Mouse (Mus musculus) urinary bladder, postnatal 25 days (tissue): ENCODE measurements around the gene Npas2.

Experiments
- DNase-seq: peaks from one replicate; pipeline ENCODE4 v3.0.0; 2022; ENCODE audit warnings: low spot score

Gene Npas2

DNA sequence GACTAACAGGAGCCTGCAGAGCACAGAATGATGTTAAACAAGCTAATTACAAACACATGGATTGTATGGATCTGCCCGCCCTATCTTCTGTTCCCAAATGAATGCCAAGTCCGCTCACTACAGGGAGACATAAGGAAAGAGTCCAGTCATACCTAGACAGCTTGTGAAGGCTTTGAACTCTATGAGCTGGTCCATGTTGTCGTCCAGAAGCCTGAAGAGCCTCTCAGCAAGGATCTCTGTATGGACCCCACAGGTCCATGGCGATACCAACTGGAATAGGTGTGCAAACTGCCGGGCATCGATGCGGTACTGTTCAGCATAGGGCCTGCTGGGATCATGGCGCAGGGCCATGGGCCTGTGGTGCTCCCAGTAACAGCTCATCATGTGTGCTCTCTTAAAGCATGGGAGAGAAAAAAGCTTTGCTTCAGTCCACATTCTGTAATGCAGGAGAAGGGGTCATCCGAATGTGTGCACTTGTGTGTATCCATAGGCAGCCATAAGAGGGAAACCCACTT is 183.3 kb downstream of the Npas2 start:
- DNase-seq = no peak

DNA sequence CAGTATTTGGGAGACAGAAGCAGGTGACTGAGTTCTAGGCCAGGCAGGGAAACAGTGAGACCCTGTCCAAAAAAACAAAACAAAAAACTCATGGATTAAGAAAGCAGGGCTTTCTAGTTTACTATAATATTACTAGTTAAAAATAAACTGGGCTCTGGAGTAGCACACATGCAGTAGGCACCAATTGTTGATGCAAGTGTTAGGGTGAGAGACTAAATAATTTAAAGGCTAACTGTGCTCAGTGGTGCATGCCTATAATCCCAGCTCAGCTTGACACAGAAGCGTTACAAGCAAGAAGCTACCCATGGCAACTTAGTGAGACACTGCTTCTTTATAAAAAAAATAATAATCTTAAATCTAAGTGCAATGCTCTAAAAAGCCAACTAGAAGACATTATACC is 185.0 kb downstream of the Npas2 start:
- no peak for DNase-seq

DNA sequence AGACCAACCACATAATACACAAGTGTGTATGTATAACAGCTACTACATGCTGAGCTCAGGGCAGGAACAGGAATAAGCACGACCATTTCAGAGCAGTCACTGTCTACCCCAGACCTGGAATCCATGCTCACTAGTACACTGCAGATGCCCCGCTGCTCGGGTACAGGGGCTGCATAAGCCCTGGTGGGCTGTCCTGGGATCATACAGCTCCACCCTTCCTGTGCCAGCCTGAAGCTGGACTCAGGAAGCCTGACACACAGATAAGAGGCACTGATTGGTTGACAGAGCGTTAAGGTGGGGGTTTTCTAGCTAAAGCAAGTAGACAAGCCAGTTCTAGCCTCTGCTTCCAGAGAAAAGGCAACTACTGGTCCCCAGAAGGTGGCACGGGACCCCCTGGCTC is 185.5 kb downstream of the Npas2 start:
- no peak for DNase-seq

- DNase-seq = no peak
These were observed 187.5 kb downstream of the Npas2 start for GRCm38 (mm10) chr1:39381017-39381416.

DNA sequence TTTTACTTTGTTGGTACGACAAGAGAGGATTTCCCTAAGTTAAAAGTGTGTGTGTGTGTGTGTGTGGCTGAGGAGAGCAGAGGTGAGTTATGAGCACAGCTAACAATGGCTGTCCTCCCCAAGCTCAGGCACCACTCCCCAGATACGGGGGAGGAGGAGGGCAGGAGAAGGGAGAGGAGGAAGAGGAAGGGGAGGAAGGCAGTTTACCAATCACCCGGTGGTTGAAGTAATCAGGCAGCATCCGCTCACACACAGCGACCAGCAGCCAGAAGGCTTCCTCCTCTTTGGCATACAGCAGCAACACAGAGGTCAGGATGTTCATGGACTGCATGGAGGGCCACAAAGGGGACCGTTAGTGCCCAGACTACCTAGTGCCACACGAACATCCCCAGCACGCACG is 191.4 kb downstream of the Npas2 start:
- no peak for DNase-seq

DNA sequence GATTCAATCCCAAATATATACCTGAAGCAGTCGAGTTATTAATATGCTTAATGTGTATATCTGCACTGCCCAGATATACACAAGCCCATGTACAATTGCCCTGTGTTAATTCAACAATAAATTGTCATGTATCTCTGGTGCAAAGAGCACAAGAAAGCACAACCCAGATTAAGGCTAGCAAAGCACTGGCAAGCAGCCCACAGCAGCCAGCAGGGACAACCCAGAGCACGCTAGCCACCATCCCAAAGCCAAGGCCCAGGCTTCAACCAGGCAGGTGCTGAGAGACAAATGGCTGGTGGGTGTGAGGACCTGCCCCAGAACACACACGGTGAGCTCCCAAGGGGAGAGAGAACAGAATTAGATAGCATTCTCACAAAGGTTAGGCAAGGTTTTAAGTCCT is 192.9 kb downstream of the Npas2 start:
- no peak for DNase-seq

DNA sequence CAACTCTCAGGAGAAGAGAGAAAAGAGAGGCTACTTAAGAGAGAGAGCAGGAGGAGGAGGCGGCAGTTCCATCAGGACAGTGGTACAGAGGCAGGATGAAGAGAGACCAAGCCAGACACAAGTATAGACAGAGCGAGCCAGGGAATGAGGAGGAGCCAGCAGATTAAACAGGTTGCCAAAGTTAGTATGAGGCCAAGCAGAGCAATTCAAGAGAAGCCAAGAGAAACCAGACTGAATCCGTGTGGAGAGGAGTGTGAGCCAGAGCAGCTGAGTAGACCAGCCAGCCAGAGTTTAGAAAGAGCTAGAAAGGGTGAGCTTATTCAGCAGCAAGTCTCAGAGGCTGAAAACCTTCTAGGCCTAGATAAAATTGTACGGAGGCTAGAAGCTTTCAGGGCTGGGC is 194.0 kb downstream of the Npas2 start:
- DNase-seq = no peak

GRCm38 (mm10) chr1:39388163-39388562 is 194.6 kb downstream of the Npas2 start:
- no peak for DNase-seq

DNA sequence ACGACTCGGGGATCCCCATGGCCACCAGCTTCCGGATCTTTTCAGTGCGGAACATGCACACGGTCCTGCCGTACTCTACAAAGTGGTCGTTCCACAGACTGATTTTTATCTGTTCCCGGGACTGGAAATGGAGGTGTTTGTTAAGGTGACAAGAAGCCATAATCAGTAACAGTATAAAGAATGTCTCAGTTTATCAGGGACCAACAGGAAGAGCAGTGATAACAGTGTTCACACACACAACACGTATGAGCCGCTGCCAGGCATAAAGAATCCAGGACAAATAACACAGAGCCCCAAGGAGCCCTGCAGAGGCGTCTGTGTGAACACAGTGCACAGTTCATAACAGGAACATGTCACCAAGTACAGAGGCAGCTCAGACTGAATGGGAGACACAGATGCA is 195.8 kb downstream of the Npas2 start:
- no peak for DNase-seq

- no peak for DNase-seq
These were observed 198.1 kb downstream of the Npas2 start for GRCm38 (mm10) chr1:39391652-39392051.

DNA sequence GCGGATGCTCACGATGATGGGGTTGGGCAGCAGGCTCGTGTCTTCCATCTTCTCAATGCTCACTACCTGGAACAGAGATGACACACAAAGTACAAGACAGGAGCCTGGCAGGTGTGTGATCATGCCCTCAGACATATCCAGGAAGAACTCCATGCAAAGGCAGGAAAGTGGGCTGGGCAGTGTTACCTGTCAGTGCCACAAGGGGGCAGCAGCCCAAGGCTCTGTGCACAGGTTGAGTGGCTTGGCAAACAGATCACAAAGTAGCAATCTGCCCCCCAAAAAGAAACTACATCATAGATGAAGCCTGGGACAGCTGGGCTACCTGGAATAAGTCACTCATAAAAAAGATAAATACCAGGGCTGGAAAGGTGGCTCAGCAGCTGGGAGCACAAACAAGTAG is 198.7 kb downstream of the Npas2 start:
- peak; percentile 74 for DNase-seq

DNA sequence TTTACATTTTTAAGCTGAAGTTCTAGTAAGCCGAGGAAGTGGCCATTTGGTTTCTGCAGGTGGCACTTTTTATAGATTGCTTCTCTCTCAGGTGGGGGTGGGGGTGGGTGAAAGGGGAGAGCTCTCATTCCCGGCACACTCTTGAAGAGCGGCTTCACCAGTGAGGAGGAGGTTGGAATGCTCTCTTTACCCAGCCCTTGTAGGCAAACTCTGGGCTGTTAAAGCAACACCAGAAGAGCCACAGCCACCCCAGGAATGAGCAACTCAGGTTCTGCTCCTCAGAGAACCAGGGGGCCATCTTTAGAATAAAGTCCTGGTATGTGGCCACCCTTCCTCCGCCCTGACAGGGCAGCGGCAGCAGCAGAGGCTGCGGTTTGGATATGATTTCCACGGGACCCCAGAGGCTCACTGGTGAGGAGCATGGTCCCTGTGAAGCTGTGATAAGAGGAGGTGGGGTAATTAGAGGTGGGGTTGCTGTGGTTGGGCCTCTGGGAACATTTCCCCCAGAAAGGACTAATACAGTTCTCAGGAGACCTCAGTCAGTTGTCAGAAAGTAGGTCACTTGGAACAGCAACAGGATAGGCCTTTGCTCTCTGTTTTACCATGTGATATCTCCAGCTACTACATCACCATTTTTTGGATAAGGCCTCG is 199.8 kb downstream of the Npas2 start:
- DNase-seq = no peak

- no peak for DNase-seq
These were observed 200.6 kb downstream of the Npas2 start for GRCm38 (mm10) chr1:39394096-39394495.

DNA sequence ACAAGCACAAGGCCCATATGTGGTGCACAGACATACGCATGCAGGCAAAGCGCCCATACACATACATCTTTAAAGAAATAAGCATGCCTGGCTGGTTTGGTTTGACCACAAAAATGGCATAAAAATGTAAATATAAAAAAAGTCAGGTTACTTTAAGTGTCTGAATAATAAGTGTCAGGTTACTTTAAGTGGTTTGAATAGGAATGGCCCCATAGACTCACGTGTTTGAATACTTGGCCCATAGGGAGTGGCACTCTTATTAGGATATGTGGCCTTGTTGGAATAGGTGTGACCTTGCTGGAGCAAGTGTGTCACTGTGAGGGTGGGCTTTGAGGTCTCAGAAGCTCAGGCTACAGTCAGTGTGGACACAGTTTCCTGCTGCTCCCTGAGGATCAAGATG is 201.1 kb downstream of the Npas2 start:
- DNase-seq = no peak

DNA sequence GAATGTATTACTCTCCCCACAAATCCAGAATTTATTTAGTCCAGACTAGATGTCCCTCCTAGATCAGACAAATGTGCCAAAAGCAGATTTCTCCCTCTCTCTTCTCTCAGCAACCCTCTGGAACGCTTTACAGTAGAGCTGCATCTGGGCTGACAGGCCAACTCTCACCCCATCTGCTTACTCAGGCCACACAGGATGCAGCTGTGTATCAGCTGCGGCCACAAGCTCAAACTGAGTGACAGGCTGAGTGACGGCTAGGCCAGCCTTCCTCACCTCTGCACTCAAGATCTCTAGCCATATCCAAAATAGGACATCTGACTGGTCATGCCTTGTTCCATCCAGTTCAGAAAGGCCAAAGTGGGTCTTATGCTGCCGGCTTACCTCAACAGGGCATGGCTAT is 202.8 kb downstream of the Npas2 start:
- DNase-seq = no peak

DNA sequence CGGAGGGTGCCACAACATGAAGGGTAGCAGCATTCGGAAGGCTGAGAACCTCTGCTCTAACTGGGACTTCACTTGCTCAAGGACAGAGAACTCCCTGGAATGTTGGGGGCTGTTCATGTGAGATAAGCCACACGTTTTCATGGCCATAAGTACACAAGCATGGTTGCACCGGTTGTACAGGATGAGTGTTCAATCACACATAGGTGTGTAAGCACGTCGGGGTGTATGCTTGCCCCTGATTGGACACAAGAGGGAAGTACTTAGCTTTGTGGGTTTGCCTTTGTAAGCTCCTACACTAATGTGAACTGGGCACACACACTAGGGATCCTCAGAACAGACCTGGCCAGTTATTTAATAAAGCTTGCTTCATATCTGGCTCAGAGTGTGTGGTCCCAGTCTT is 204.8 kb downstream of the Npas2 start:
- no peak for DNase-seq

- peak; percentile 42 for DNase-seq
These were observed 205.7 kb downstream of the Npas2 start for GRCm38 (mm10) chr1:39399228-39399627.

- DNase-seq = no peak
These were observed 206.6 kb downstream of the Npas2 start for GRCm38 (mm10) chr1:39400173-39400572.

- DNase-seq = no peak
These were observed 213.6 kb downstream of the Npas2 start for GRCm38 (mm10) chr1:39407108-39407507.

DNA sequence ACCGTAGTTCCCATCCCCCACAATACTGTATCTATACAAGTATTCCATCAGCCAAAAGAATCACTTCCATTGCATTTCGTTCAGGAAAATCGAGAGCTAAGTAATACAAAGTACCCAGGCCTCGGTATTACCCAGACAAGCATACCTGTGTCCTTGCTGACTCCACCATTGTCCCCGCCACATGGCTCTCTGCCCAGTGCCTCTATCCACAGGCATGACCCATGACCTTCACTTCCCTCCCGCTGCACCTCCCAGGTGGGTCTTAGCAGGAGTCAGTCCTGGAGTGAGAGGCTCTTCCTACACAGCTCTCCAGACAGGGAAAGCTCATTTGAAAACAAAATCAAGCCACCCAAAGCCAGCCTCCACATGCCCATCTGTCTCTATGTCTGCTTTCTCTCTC is 214.6 kb downstream of the Npas2 start:
- no peak for DNase-seq

DNA sequence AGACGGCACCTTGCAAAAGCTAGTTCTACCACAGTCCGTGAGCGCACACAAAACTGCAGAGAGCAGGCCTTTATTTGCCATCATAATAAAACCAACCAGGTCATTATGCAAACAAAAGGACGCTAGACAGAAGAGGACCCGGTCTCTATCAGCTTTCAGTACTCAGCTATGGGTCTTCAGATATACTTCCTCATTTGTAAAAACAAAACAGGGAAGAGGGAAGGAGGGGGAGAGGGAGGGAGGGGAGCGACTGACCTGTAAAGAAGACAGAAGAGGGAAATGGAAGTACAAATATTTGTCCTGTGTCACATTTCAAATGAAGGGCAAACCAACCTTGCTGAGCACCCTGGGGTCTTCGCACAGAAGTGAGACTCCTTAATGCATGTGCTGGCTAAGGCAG is 215.1 kb downstream of the Npas2 start:
- DNase-seq = no peak

DNA sequence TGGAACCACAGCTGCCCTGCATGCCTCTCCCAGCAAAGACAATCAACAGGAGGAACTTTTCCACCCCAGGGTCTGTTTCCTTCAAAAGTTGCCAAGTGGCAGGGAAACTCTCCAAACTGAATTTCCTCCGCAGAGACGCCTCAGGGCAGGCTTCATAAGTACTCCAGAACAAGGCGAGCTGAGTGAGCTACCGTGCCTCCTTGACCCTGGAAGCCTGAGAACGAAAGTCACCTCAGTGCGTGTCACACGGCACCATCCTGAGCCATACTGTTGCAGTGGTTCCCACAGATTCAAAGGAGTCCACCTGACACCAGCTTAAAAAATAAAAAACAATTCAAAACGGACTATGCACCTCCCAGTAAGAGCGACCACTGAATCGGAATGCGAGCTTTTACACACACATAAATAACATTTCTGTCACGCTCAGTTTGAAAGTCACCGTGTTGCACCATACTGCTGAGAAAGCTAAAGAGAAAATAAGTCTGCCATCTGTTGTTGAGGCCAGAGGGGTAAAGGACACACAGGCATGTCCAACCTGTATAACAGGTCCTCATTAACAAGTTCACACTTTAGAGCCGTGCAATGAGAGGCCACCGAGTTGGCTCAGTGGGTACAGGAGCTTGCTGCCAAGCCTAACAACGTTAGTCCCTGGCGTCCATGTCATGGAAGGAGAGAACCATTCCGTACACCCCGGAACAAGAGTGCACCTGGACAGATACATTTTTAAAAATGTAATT is 216.7 kb downstream of the Npas2 start:
- no peak for DNase-seq
